Mouse (Mus musculus): Measurements from ENCODE around the gene Aspscr1.
"Not testable (repeated sequence)": the region's sequence is repeated elsewhere in the genome, so short reads cannot be mapped to it uniquely, and the experiment has no call there.

The Aspscr1 gene

DNA sequence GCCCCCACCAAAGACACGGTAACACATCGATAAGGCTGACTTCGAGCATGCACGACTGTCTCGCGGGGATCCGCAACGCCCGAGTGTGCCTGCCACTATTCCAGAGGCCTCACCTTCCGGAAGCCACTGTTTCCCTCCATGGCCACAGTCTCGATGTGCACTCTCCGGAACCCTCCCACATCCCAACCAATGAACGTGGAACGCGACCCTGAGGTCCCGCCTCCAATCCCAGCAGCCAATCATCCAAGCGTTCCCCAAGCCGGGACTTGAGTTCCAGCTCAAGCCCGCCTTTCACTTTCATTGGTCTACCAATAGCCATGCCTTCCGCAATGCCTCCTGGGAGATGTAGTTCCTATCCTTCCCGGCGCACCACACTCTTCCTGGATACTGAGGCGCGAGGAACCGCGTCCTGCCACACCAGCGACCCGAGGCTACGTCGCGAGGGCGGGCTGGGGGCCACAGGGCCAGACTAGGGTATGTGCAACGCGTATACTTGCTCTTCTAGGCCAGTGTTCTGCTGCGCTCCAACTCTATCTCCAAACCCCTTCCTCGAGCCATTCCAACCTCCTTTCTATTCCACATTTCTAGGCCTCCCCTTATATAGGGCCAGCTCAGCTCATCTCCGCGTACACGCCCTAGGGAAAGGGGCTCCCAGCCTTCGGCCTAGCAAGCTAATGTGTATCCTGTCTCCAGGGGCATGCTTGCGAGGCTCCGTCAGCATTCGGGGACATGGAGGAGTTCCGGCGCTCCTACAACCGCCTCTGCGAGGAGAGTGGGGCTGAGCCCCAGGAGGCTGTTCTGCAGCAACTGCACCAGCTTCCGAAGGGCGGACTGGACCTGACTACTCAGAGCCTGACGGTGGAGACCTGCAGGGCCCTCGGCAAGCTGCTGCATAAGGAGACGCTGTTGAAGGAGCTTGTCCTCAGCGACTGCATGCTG, 41.1 kb downstream of the Aspscr1 start, which contains the start of the genes Cenpx and Lrrc45:
Gene Cenpx, minus strand, starts transcription at position 159 of the 939 bp plus-strand sequence.
Gene Lrrc45, plus strand, starts transcription at position 346 of the 939 bp plus-strand sequence.
- peak; percentile 99 for DNase-seq (ENCODE audit: low read depth)

DNA sequence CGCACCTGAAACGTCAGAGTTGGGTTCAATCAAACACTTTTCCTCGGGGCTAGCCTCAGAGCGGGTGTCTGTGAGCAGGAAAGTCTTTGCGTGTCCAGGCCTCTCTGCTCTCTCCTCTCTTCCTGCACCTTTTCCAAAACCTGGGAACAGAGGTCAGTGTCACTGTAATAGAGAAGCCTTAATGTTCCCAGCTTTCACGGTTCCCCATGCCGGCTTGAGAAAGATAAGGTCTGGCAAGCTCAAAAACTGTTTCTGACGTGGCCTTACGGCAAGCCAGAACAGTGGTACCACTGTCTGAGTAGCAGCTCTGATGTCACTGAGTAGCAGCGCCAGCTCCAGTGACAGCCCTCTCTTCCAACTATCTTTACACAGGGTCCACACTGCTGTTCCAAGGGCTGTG, 41.8 kb downstream of the Aspscr1 start:
- no peak for DNase-seq (ENCODE audit: low read depth)

DNA sequence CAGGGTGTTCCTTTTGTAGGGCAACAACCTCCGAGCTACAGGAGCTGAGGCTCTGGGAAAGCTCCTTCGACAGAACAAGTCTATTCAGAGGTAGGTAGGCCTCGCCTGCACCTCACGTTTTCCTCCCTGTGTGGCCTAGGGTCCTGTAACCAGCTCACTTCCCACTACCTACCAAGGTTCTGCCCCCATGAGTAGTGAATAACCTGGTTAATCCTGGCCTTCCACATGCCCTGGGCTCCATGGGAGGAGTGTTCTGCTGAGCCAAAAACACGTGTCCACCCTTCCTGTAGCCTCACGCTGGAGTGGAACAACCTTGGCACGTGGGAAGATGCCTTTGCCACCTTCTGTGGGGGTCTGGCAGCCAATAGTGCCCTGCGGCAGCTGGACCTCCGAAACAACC, 42.4 kb downstream of the Aspscr1 start:
- DNase-seq (ENCODE audit: low read depth) = no peak

DNA sequence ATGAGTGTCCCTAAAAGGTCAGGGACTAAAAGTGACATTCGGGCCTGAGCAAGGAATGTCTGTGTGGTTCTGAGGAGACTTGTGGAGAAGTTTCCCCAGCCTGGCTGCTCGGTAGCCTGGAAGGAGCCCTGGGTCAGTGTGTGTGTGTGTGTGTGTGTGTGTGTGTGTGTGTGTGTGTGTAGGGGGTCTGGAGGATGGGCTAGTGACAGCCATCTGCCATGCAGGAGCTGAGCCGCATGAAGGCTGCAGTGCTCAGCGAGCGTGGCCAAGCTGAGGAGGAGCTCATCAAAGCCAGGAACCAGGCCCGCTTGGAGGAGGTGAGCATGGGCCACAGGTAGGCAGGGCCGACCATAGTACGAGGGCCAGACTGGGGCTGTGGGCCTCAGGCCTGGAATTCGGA, 46.5 kb downstream of the Aspscr1 start:
- DNase-seq (ENCODE audit: low read depth) = no peak

DNA sequence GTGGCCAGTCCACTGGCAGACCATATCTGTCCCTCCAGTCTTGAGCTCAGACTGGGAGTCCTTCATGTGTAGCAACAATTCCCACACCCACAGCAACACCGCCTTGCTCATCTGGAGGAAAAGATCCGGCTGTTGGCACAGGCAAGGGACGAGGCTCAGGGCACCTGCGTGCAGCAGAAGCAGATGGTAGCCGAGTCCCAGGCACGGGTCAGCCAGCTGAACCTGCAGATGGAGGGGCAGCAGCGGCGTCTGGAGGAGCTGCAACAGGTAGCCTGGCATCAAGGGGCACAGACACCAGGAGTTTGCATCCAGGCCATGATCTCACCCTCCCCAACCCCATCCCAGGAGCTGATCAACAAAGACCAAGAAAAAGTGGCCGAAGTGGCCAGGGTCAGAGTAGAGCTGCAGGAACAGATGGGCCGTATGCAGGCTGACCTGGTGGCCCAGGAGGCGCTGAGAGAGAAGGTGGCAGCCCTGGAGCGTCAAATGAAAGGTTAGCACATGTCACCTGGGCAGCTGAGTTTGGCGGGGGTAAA, 47.1 kb downstream of the Aspscr1 start:
- no peak for DNase-seq (ENCODE audit: low read depth)

DNA sequence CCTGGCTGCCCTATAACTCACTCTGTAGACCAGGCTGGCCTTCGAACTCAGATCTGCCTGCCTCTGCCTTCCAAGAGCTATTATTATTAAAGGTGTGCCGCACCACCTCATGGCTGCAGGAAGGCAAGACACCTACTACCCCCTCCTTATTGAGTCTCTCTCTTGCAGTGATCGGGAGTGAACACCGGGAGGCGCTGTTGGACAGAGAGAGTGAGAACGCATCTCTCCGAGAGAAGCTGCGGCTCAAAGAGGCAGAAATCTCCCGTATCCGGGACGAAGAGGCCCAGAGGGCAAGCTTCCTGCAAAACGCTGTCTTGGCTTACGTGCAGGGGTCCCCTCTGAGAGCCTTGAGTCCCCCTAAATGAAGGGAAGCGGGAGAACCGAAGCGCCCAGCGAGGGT, 47.7 kb downstream of the Aspscr1 start:
- DNase-seq (ENCODE audit: low read depth) = peak; percentile 84

DNA sequence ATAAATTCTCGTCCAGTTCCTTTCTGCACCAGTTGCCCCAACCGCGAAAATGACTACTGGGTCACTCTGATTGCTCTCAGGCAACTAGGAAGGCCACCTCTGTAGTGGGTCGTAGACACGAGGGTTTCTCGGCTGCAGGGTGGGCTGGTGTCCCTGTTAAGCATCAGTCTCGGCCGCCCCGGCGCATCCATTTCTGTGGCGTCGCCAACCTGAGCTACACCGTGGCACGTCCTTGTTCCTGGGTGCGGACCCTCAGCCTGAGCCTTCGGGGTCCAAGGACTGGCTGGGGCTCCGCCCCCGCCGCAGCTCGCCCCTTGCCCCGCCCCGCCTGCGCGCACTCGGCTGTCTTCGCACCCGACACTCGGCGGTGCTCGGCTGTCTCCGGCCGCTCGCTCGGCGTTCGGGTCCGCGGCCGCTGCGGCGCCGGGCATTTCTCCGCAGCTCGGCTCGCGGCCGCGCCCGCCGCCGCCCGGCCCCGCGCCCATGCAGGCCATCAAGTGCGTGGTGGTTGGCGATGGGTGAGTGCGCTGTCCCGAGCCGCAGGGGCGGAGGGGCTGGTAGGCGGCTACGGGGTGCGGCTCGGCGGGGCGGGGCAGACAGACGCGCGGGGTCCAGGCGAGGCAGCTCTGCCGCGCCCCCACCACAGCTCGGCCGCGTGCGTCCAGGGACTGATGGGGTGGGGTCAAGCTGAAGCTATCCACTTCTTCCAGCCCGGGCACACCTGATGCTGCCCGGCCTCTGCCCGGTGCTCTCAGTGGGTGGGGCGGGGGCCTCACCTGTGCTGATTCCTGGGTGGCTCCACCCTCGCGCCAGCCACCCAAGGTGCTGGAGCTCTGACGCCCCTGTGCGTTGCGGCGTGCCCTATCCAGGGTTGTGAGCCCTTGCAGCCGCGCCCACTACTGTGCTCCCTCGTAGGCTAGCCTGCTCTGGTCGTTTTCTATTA, 48.6 kb downstream of the Aspscr1 start, which contains the start of gene Rac3:
Gene Rac3, plus strand, starts transcription at position 347 of the 943 bp plus-strand sequence.
- no peak for DNase-seq (ENCODE audit: low read depth)

DNA sequence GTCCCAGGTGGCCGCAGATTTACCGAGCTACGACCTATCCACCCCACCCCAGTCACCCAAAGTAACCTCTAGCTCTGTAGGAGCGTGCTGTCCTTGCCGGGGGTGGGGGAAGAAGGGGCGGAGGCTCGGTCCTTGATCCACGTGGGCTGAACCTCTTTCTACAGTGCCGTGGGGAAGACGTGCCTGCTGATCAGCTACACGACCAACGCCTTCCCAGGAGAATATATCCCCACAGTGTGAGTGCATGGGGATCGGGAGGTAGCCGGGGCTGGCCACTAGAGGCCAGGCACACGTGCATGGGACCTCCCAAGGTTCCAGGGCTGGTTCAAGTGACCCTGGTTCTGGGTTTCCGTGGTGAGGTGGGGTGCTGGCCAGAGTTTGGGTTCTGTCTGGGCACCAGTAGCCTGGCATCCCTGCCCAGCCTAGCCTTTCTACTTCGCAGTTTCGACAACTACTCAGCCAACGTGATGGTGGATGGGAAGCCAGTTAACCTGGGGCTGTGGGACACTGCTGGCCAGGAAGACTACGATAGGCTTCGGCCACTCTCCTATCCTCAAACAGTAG, 49.4 kb downstream of the Aspscr1 start:
- DNase-seq (ENCODE audit: low read depth) = no peak

DNA sequence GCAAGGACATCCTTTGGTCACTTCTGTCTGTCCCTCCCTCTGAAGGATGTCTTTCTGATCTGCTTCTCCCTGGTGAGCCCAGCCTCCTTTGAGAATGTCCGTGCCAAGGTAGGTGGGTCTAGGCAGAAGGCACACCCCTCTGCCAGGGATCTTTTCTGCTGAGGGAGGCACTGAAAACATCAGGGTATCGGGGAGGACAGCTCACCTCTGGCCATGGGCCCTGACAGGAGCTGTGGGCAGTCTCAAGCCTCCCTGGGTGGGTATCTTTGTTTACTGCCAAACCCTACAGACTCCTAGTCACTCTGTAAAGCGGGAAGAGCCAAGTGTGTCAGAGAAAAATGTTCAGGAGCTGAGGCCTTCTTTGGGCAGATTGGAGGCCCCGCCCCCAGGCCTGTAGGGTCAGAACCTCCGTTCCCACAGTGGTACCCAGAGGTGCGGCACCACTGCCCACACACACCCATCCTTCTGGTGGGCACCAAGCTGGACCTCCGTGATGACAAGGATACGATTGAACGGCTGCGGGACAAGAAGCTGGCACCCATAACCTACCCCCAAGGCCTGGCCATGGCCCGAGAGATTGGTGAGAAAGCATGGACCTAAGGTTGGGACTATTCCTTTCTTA, 50.1 kb downstream of the Aspscr1 start:
- DNase-seq (ENCODE audit: low read depth) = no peak

DNA sequence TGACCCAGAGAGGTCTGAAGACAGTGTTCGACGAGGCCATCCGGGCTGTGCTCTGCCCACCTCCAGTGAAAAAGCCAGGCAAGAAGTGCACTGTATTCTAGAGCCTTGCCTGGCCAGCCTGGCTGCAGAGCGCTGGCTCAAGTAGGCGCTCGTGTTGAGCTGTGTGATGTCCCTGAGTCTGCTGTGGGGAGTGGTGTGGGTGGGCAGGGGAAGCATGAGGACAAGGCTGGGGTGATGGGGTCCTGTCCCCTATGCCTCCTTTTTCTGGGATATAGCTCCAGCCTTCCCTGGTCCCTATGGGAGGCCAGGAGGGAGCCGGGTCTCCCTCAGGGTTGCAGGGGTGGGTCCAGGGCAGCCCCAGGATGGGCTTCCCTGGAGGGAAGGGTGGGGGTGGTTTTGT, 50.7 kb downstream of the Aspscr1 start:
- no peak for DNase-seq (ENCODE audit: low read depth)

DNA sequence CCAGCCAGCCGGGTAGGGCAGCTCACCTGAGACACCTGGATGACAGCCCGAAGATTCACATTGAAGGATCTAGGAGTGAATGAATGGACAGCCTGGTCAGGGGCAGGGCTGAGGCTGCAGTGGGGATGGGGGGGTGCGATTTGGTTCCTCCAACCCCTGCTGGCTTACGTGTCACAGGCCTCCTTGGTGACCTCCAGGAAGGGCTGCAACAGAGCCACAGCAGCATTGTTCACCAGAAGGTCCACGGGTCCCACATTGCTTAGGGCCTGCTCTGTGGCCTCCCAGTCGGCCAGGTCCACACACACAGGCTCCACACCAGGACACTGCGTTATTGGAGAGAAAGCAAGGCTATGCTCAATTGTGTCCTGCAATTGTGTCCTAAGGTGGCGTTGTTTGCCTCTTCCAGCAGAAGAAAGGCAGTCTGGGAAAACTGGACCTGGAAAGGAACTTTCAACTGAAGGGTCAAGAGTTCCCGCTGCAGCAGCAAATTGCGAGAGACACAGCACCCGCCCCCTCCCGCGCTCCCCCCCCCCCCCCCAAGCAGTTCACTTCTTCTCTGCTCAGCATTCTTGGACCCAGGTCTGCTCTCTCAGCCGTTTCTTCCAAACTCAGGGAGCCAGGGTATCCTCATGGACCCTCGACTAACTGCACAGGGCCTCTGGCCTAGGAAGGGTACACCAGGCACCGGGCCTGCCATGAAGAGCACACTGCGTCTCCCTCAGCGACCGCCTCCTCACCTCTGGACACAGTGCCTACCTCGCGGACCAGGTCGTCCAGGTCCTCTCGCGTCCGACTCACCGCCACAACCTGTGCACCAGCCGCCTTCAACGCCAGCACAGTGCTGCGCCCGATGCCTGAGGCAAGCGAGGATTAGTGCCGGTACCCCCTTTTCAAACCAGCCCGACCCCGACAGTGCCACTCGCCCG, 53.7 kb downstream of the Aspscr1 start:
- DNase-seq (ENCODE audit: low read depth) = no peak

DNA sequence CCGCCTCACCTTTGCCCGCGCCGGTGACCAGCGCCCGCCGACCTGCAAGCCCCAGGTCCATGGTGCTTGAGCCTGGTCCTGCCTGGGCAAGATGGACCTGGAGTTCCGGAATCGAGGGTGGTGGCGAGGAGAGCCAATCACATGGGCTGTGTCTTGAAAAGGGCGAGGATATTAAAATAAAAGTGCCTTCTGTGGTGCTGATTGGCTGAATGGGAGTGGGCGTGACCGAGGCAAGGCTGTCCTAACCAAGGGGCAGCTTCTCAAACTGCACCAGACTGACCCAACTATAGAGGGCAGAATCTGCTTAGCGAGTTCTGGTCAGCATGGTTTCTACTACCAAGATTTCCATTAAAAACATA, 54.4 kb downstream of the Aspscr1 start, which contains the start of gene Dcxr:
Gene Dcxr, minus strand, starts transcription at position 113 of the 359 bp plus-strand sequence.
- peak; percentile 97 for DNase-seq (ENCODE audit: low read depth)

DNA sequence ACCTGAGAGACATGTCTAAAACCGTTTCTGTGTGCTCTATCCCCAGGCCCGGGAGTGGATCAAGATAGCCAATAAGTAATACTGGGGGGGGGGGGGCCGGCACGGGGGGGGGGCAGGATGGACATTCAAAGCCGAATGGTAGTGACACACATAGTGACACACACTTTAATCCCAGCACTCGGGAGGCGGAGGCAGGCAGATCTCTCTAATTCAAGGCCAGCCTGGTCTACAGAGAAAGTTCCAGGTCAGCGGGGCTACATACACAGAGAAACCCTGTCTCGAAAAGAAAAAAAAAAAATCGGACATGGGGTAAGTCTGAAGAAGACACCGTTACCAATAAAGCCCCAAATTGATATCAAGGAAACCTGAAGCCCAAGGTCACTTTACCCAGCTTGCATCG, 54.8 kb downstream of the Aspscr1 start:
- no peak for DNase-seq (ENCODE audit: low read depth)

DNA sequence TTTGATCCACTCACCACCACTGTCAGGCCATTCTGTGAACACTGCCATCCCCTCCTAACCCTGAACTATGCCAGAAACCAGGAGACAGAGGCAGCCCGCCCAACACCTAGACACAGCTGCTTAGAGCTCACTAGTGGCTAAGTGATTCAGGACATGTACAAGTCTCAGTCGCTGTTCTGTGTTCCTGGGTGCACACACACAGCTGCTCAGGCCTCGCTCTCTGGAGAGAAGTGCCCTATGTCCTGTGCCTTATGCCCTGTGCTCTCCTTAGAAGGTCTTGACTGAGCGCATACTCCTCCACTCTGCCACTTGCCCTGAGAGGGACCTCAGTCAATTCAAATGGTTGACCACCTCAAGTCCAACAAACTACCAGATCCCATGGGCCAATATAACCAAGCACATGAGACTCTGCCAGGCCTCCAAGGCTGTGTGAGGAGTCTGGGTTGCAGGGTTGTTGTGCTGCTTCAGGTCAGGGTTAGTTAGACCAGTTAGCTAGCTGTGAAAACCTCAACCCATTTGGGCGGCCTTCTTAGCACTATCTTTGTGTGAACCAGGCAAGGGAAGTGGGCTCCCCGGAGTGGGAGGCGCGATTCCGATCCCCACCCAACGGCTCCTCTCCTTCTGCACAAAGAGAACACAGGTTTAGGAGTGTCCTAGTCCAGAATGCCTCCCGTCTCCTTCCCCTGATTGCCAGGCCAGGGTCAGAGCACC, 55.9 kb downstream of the Aspscr1 start:
- no peak for DNase-seq (ENCODE audit: low read depth)

DNA sequence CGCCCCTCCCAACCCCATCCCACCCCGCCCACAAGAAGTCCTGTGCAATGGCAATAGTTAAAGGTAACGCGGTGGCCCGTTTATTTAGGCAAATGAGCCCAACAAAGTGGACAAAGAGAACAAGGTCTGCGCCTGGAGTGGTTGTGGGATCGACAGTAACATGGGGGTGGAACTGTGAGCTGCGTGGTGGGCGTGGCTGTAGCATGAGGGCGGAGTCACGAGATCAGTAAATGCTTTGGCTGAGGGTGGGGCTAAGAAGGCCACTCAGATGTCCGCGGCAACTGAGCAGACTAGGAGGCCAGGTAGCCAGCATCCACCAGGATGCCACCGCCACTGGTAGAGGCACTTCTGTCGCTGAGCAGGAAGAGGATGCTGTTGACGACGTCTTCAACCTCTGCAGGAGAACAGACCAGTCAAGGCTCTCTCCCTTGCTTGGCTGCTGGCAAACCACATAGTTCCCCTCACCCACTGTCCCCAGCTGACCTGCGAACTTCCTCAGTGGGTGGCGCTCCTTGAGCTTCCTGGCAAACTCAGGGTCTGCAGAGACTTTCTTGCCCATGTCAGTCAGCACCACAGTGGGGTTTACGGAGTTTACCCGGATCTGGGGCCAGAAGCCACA, 56.8 kb downstream of the Aspscr1 start:
- not testable (repeated sequence) for DNase-seq (ENCODE audit: low read depth)

DNA sequence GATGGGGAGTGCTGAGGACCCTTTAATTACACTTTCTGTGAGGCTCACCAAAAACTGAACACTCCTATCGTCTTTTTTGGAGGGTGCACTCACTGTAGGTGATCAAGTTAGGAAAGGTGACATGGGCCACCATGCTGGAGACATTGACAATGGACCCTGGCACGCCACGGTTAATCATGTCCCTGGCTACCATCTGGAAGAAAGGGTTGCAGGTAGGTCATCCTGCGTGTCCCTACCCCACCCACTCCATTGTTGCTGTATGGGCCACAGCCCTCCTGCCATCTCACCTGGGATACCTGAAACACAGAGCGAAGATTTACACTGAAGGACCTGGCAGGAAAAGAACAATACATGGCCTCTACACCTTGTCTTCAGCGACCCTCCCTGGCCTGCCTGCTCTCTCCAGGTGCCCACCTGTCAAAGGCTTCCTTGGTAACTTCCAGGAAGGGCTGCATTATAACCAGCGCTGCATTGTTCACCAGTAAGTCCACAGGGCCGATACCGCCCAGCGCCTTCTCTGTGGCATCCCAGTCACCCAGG, 57.6 kb downstream of the Aspscr1 start:
- DNase-seq (ENCODE audit: low read depth) = no peak

DNA sequence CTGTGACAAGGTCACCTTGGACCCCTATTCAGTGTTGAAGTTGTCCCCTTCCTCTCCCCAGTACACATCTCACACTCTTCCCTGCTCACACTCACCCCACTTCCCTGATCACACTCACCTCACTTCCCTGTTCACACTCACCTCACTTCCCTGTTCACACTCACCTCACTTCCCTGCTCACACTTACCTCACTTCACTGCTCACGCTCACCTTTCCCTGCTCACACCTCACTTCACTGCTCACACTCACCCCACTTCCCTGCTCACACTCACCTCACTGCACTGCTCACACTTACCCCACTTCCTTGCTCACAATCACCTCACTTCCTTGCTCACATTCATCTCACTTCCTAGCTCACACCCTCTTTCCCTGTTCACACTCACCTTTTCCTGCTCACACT, 58.6 kb downstream of the Aspscr1 start:
- DNase-seq (ENCODE audit: low read depth) = no peak

DNA sequence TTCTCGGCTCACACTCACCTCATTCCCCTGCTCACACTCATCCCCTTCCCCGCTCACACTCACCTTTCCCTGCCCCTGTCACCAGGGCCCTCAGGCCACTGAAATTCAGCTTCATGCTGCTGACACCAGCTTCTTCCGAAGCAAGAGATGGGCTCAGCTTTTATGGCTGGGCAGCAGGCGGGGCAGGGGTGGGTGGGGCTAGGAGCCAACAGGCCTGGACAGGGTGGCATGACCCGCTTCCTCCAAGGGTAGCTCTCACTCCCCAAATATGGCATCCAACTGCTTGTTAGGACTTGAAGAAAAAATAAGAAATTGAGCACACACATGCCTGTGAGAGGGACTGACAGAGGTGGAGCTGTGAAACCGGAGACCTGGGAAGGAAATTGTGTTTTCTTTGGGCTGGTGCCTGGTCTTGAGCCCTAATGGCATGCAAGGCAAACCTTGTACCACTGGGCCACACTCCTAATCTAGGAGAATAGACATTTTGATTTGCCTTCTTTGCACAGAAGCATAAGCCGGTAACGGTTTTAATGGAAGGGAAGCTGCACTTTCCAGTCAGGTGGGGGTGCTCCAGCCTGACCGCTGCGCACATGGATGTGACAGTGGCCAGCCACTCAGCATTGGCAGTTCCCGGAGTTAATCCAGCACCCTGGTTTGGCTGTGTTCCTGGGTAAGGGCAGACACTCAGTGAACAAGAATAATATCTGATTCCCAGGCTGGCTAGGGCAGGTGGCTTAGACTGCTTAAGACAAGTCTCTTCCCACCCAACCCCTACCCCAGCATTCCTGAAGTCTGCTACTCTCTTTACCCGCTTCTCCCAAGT, 59.3 kb downstream of the Aspscr1 start, which contains the start of gene Cbr2:
Gene Cbr2, minus strand, starts transcription at position 257 of the 823 bp plus-strand sequence.
- DNase-seq (ENCODE audit: low read depth) = peak; percentile 83
